Mouse (Mus musculus): ENCODE results near the gene Phactr1. TPM values are rescaled to one million over a fixed set of nuclear protein-coding genes. Genes with fewer than 3 reads are reported as not detected.
"Not testable (repeated sequence)": the region's sequence is repeated elsewhere in the genome, so short reads cannot be mapped to it uniquely, and the experiment has no call there.

Gene Phactr1
- total and polyA plus RNA-seq, 2 experiments from 2014 or later: 84.5 to 106 TPM

- Histone ChIP-seq H3K36me3 (ENCODE audit: insufficient read depth) (no peaks in the 10 kb centered on the region), H3K4me3 (ENCODE audit: low read depth, low read length) (no peak overlapping the region), H3K4me1 (ENCODE audit: insufficient read depth) (0 out of 2 replicates have a peak, but pooled peaks cover 5% of the 10 kb centered on the region), H3K4me2 (ENCODE audit: low read depth) (no peak overlapping the region), H3K9ac (no peak overlapping the region), H3K27me3 (ENCODE audit: insufficient read depth, low read length) (no peaks in the 10 kb centered on the region), H3K27ac (ENCODE audit: low read depth, low read length) (no peak overlapping the region), H3K9me3 (ENCODE audit: low read length) (no peaks in the 10 kb centered on the region)
- ATAC-seq (no peak), DNase-seq (no peak)
- no peak for TF ChIP-seq CTCF (IDR thresholded peaks at IDR 0.05; ENCODE audit: low read depth)
- WGBS: 80% methylated on average over 3 of the region's 3 CpGs
These were observed 257.4 kb downstream of the Phactr1 start for GRCm38 (mm10) chr13:42937871-42938270.

- Histone ChIP-seq H3K4me3 (ENCODE audit: low read depth, low read length) (no peak overlapping the region), H3K27me3 (ENCODE audit: insufficient read depth, low read length) (no peaks in the 10 kb centered on the region), H3K9me3 (ENCODE audit: low read length) (no peaks in the 10 kb centered on the region), H3K4me2 (ENCODE audit: low read depth) (no peak overlapping the region), H3K27ac (ENCODE audit: low read depth, low read length) (no peak overlapping the region), H3K9ac (no peak overlapping the region), H3K36me3 (ENCODE audit: insufficient read depth) (no peaks in the 10 kb centered on the region), H3K4me1 (ENCODE audit: insufficient read depth) (0 out of 2 replicates have a peak, but pooled peaks cover 5% of the 10 kb centered on the region)
- DNase-seq: no peak
- no peak for TF ChIP-seq CTCF (IDR thresholded peaks at IDR 0.05; ENCODE audit: low read depth)
- 90% methylated on average over 1 of the region's 1 CpGs for WGBS
- ATAC-seq: no peak
These were observed 257.9 kb downstream of the Phactr1 start for GRCm38 (mm10) chr13:42938346-42938745.

GRCm38 (mm10) chr13:42940271-42940670 lies 259.8 kb downstream of the Phactr1 start:
- no peak for TF ChIP-seq CTCF (IDR thresholded peaks at IDR 0.05; ENCODE audit: low read depth)
- Histone ChIP-seq H3K36me3 (ENCODE audit: insufficient read depth) (no peaks in the 10 kb centered on the region), H3K27ac (ENCODE audit: low read depth, low read length) (no peak overlapping the region), H3K9ac (no peak overlapping the region), H3K9me3 (ENCODE audit: low read length) (no peaks in the 10 kb centered on the region), H3K27me3 (ENCODE audit: insufficient read depth, low read length) (no peaks in the 10 kb centered on the region), H3K4me2 (ENCODE audit: low read depth) (no peak overlapping the region), H3K4me3 (ENCODE audit: low read depth, low read length) (no peak overlapping the region), H3K4me1 (ENCODE audit: insufficient read depth) (no peaks in the 10 kb centered on the region)
- DNase-seq: peak; percentile 64
- peak; percentile 27; the same call in 1 of the 2 replicates for ATAC-seq
- WGBS: 58% methylated on average over 3 of the region's 3 CpGs

GRCm38 (mm10) chr13:42944106-42944505 lies 263.7 kb downstream of the Phactr1 start:
- H3K27me3 ChIP-seq (ENCODE audit: insufficient read depth, low read length): no peaks in the 10 kb centered on the region

GRCm38 (mm10) chr13:42945201-42945600 lies 264.8 kb downstream of the Phactr1 start:
- 74% methylated on average over 4 of the region's 4 CpGs for WGBS
- H3K27ac ChIP-seq (ENCODE audit: low read depth, low read length); H3K4me2 ChIP-seq (ENCODE audit: low read depth); H3K27me3 ChIP-seq (ENCODE audit: insufficient read depth, low read length); DNase-seq; H3K4me1 ChIP-seq (ENCODE audit: insufficient read depth); H3K9me3 ChIP-seq (ENCODE audit: low read length); H3K9ac ChIP-seq; H3K36me3 ChIP-seq (ENCODE audit: insufficient read depth); ATAC-seq; H3K4me3 ChIP-seq (ENCODE audit: low read depth, low read length): not testable (repeated sequence)

More at GRCm38 (mm10) chr13:42944106-42944505, 263.7 kb downstream of the Phactr1 start:
- H3K27ac ChIP-seq (ENCODE audit: low read depth, low read length): no peak overlapping the region
- H3K36me3 ChIP-seq (ENCODE audit: insufficient read depth): no peaks in the 10 kb centered on the region
- DNase-seq (no peak), ATAC-seq (no peak)
- H3K4me3 ChIP-seq (ENCODE audit: low read depth, low read length): no peak overlapping the region
- TF ChIP-seq CTCF (IDR thresholded peaks at IDR 0.05; ENCODE audit: low read depth): no peak
- H3K9me3 ChIP-seq (ENCODE audit: low read length): no peaks in the 10 kb centered on the region
- no peak overlapping the region for H3K4me2 ChIP-seq (ENCODE audit: low read depth)
- H3K4me1 ChIP-seq (ENCODE audit: insufficient read depth): no peaks in the 10 kb centered on the region
- no peak overlapping the region for H3K9ac ChIP-seq
- WGBS: 68% methylated on average over 3 of the region's 3 CpGs

GRCm38 (mm10) chr13:42948717-42949265 lies 268.4 kb downstream of the Phactr1 start:
- TF ChIP-seq CTCF (IDR thresholded peaks at IDR 0.05; ENCODE audit: low read depth): no peak
- Histone ChIP-seq H3K4me1 (ENCODE audit: insufficient read depth) (peaks cover 17% of the 10 kb centered on the region; the same call in 1 of the 2 replicates), H3K9ac (no peak overlapping the region), H3K4me3 (ENCODE audit: low read depth, low read length) (no peak overlapping the region), H3K9me3 (ENCODE audit: low read length) (no peaks in the 10 kb centered on the region), H3K27ac (ENCODE audit: low read depth, low read length) (no peak overlapping the region), H3K36me3 (ENCODE audit: insufficient read depth) (no peaks in the 10 kb centered on the region), H3K27me3 (ENCODE audit: insufficient read depth, low read length) (no peaks in the 10 kb centered on the region), H3K4me2 (ENCODE audit: low read depth) (no peak overlapping the region)
- DNase-seq (no peak), ATAC-seq (no peak)
- WGBS: 82% methylated on average over 10 of the region's 10 CpGs

GRCm38 (mm10) chr13:42949336-42949735 lies 268.9 kb downstream of the Phactr1 start:
- H3K4me1 ChIP-seq (ENCODE audit: insufficient read depth): peaks cover 17% of the 10 kb centered on the region; the same call in 1 of the 2 replicates
- 67% methylated on average over 5 of the region's 5 CpGs for WGBS
- TF ChIP-seq CTCF (IDR thresholded peaks at IDR 0.05; ENCODE audit: low read depth): no peak
- DNase-seq (no peak), ATAC-seq (no peak)
- no peak overlapping the region for H3K9ac ChIP-seq
- H3K9me3 ChIP-seq (ENCODE audit: low read length): no peaks in the 10 kb centered on the region
- H3K27me3 ChIP-seq (ENCODE audit: insufficient read depth, low read length): no peaks in the 10 kb centered on the region
- no peak overlapping the region for H3K27ac ChIP-seq (ENCODE audit: low read depth, low read length)
- no peak overlapping the region for H3K4me2 ChIP-seq (ENCODE audit: low read depth)
- H3K36me3 ChIP-seq (ENCODE audit: insufficient read depth): no peaks in the 10 kb centered on the region
- no peak overlapping the region for H3K4me3 ChIP-seq (ENCODE audit: low read depth, low read length)
